Mouse (Mus musculus) kidney, adult 2 months (tissue): ENCODE data around the gene C530025M09Rik.

ENCODE experiments used
- CTCF ChIP-seq: fragments of 200-500 bp; conservative IDR thresholded peaks from 2 replicates; pipeline ENCODE4 v1.5.1; 2011; ENCODE audit warnings: low read depth, mild to moderate bottlenecking, control low read depth, low read length, moderate library complexity, mixed read lengths; ENCODE audit not compliant: insufficient read depth, insufficient read length
- POLR2A ChIP-seq: fragments of 200-500 bp; IDR thresholded peaks from one replicate; pipeline ENCODE4 v1.6.1; 2011; ENCODE audit warnings: low read depth, low read length, control low read depth

- TF ChIP-seq CTCF (no peak), POLR2A (no peak)
Observed at GRCm38 (mm10) chr2:149819751-149820150, 11.3 kb downstream of the C530025M09Rik start.
